Mouse (Mus musculus) ES-E14 (cell line): ENCODE results near the gene Defb29.

ENCODE experiments used
- CHD2 ChIP-seq: IDR thresholded peaks from 2 replicates; pipeline ENCODE4 v1.6.1; 2014; ENCODE audit warnings: mild to moderate bottlenecking, low read depth, low read length, inconsistent platforms
- HCFC1 ChIP-seq: IDR thresholded peaks from 2 replicates; pipeline ENCODE4 v1.6.1; 2012; ENCODE audit warnings: low read length, inconsistent platforms, borderline replicate concordance; ENCODE audit not compliant: insufficient read depth

GRCm38 (mm10) chr2:152498020-152498419, 41.9 kb downstream of the Defb29 start:
- no peak for TF ChIP-seq CHD2
- no peak for TF ChIP-seq HCFC1
